Mouse (Mus musculus): ENCODE data around the gene Cmtm8. TPM values are rescaled to one million over a fixed set of nuclear protein-coding genes. Genes with fewer than 3 reads are reported as not detected.

The Cmtm8 gene
- polyA plus RNA-seq, 1 experiment from 2014 or later = 56.6 TPM

DNA sequence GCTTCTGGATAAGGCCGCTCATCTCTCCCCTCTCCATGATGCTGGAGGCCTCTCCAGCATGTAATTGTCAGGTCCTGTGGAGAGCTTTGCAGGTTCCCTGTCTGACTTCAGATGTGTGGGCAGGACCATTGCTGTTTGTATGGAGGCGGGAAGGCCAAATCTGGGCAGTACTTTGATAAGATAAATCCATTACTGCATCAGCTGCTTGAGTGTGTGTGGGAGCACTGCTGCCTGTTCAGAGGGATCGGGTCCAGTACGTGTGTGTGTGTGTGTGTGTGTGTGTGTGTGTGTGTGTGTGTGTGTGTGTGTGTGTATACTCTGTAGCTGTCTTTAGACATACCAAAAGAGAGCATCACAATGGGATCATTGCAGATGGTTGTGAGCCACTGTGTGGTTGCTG lies 98.8 kb downstream of the Cmtm8 start:
- Histone ChIP-seq H3K4me2 (replicated peaks) (no peak overlapping the region), H3K9ac (no peak overlapping the region), H3K36me3 (peaks cover 22% of the 10 kb centered on the region), H3K4me3 (replicated peaks) (no peak overlapping the region), H3K4me1 (replicated peaks) (peaks cover 8% of the 10 kb centered on the region; the same call in 1 of the 2 replicates), H3K27ac (no peak overlapping the region), H3K9me3 (no peaks in the 10 kb centered on the region), H3K27me3 (replicated peaks) (no peaks in the 10 kb centered on the region)
- WGBS = 57% methylated on average over 4 of the region's 4 CpGs
- ATAC-seq = no peak

DNA sequence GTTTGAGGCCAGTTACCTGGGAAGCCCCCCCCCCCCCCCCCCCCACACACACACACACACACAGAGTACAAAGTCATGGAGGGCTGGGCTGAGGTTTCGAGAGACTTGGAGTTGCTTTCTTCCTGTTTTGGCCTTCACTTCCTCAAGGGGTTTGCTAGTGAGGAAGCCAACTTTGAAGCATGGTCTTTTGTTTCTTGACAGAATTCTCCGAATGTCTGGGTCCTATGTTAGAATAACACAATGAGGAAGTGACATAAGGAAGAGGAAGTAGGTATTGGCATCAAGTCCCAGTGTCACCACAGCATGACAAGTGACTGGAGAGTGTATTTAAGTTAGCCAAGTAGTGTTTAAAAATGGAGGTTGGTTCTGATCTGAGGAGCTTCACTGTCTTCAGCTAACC lies 101.2 kb downstream of the Cmtm8 start:
- ATAC-seq = 0 out of 2 replicates have a peak, but pooled peaks have one; percentile 19
- 77% methylated on average over 2 of the region's 2 CpGs for WGBS
- Histone ChIP-seq H3K36me3 (peaks cover 18% of the 10 kb centered on the region; the same call in 1 of the 2 replicates), H3K4me3 (replicated peaks) (no peak overlapping the region), H3K27ac (peak overlapping the region; percentile 33; the same call in 1 of the 2 replicates), H3K4me2 (replicated peaks) (no peak overlapping the region), H3K9ac (no peak overlapping the region), H3K27me3 (replicated peaks) (no peaks in the 10 kb centered on the region), H3K9me3 (no peaks in the 10 kb centered on the region), H3K4me1 (replicated peaks) (peaks cover 8% of the 10 kb centered on the region; the same call in 1 of the 2 replicates)

DNA sequence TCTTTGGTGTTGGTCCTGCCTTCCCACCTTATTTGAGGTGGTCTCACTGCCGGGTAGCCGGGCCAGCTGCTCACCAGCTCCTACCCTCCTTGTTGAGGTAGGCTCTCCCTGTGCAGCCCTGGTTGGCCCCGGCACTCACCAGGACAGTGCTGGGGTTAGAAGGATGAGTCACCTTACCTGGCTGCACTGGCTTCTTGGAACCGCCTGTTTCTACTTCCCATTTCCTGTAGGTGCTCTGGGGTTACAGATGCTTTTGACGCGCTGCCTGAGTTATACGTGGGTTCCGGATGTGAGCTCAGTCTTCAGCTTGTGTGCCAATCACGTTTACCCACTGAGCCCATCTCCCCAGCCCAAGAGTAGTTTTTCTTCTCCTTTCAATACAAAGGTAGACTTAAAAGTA lies 103.6 kb downstream of the Cmtm8 start:
- H3K4me2 ChIP-seq (replicated peaks) = no peak overlapping the region
- H3K4me3 ChIP-seq (replicated peaks) = no peak overlapping the region
- H3K9ac ChIP-seq = no peak overlapping the region
- no peak for ATAC-seq
- H3K36me3 ChIP-seq = 0 out of 2 replicates have a peak, but pooled peaks cover 5% of the 10 kb centered on the region
- no peaks in the 10 kb centered on the region for H3K9me3 ChIP-seq
- no peaks in the 10 kb centered on the region for H3K27me3 ChIP-seq (replicated peaks)
- WGBS = 76% methylated on average over 9 of the region's 9 CpGs
- no peak overlapping the region for H3K27ac ChIP-seq
- peaks cover 12% of the 10 kb centered on the region for H3K4me1 ChIP-seq (replicated peaks)

Other genes starting within 250 kb of the Cmtm8 start
- gene Cnot10, start 204.0 kb downstream of the Cmtm8 start, polyA plus RNA-seq (2015; fragmentation: Nextera tagmentation; extraction: Ambion mirVana) = 51.9 and 53.1 TPM in 2 replicates
- gene Dync1li1, start 155.4 kb downstream of the Cmtm8 start, polyA plus RNA-seq (2015; fragmentation: Nextera tagmentation; extraction: Ambion mirVana) = 49.9 and 54.7 TPM in 2 replicates
- 77.5 and 77.7 TPM in 2 replicates for gene Cmtm6, start 113.0 kb downstream of the Cmtm8 start, polyA plus RNA-seq (2015; fragmentation: Nextera tagmentation; extraction: Ambion mirVana)
- 89.8 and 100 TPM in 2 replicates for gene Cmtm7, start 62.3 kb downstream of the Cmtm8 start, polyA plus RNA-seq (2015; fragmentation: Nextera tagmentation; extraction: Ambion mirVana)
- 20.3 and 21.8 TPM in 2 replicates for gene Gpd1l, start 89.8 kb upstream of the Cmtm8 start, polyA plus RNA-seq (2015; fragmentation: Nextera tagmentation; extraction: Ambion mirVana)
- 2.5 and 2.9 TPM in 2 replicates for gene Osbpl10, start 134.4 kb upstream of the Cmtm8 start, polyA plus RNA-seq (2015; fragmentation: Nextera tagmentation; extraction: Ambion mirVana)
- 387 and 549 TPM in 2 replicates for gene Rps27rt, start 138.6 kb upstream of the Cmtm8 start, polyA plus RNA-seq (2015; fragmentation: Nextera tagmentation; extraction: Ambion mirVana)